Mouse (Mus musculus) liver, adult 2 months (tissue): ENCODE data around the gene Sh3bp1.

Source experiments
- CTCF ChIP-seq: fragments of 200-500 bp; IDR thresholded peaks from 2 replicates; pipeline ENCODE4 v1.5.1; 2011; ENCODE audit warnings: low read depth, low read length, control low read depth
- POLR2A ChIP-seq: fragments of 200-500 bp; IDR thresholded peaks from 2 replicates; pipeline ENCODE4 v1.6.1; 2011; ENCODE audit warnings: low read length, control low read depth; ENCODE audit not compliant: insufficient read depth; ENCODE audit errors: extremely low read depth

GRCm38 (mm10) chr15:78898507-78899001, 1.0 kb upstream of the Sh3bp1 start:
- TF ChIP-seq CTCF (no peak), POLR2A (no peak)
